Mouse (Mus musculus) c-Kit-negative CD71-positive TER-119-positive erythroid progenitor cells, embryonic 14.5 days (primary cell): ENCODE measurements around the gene Asl.
"Not testable (repeated sequence)": the region's sequence is repeated elsewhere in the genome, so short reads cannot be mapped to it uniquely, and the experiment has no call there.

ENCODE experiments used
- DNase-seq: peaks from one replicate; pipeline ENCODE4 v3.0.0-alpha.2; 2013; ENCODE audit warnings: low read depth, low spot score

The Asl gene

DNA sequence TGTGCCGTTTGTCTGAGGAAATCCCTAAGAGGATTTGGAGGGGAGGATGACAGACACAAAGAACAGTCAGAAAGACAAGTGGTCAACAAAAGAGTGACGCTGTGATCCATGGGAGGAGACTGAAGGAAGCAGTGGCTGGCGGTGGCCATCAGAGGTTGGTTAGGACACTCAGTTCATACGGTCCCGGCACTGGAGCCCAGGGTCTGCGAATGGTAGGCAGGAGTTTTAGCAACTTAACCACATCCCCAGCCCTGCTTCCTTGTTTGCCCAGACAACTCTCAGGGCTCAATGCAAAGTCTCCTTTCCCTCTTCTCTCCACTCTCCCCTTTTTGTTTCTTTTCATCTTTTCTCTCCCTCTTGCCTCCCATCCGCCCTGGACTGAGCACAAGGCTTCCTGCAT is 17.1 kb upstream of the Asl start:
- no peak for DNase-seq

GRCm38 (mm10) chr5:130044201-130044695 is 15.2 kb upstream of the Asl start:
- DNase-seq = no peak

DNA sequence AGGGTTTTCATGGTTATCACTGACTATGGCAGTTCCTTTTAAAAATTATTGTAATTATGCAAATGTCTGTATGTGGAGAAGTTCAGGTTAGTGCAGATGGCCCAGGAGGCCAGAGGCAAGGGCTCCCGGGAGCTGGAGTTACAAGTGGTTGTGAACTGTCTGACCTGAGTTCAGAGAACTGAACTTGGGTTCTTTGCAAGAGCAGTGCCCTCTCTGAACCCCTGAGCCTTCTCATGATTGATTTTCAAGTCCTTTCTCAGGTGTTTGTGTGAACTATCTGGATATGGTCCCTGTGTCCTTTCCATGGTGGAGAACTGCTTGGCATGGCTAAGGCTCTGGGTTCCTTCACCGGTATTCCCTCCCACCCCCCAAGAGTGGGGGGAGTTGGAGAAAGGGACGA is 14.7 kb upstream of the Asl start:
- no peak for DNase-seq

DNA sequence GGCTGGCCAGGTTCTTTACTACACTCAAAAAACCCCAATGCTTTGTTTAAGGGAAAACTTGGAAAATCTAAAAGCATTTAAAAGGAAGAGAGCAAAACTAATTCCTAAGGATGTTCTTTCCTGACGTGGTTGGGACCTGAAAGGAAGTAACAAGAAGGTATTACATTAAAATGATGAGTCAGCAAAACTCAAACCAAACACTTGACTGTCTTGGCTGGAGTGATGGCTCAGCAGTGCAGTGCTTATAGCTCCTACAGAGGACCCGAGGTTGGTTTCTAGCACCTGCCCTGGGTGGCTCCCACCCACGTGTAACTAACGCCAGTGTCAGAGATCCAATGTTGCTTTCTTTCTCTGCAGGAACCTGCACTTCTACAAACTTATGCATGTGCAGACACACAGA is 12.2 kb upstream of the Asl start:
- no peak for DNase-seq

GRCm38 (mm10) chr5:130040797-130041196 is 11.8 kb upstream of the Asl start:
- DNase-seq = no peak

DNA sequence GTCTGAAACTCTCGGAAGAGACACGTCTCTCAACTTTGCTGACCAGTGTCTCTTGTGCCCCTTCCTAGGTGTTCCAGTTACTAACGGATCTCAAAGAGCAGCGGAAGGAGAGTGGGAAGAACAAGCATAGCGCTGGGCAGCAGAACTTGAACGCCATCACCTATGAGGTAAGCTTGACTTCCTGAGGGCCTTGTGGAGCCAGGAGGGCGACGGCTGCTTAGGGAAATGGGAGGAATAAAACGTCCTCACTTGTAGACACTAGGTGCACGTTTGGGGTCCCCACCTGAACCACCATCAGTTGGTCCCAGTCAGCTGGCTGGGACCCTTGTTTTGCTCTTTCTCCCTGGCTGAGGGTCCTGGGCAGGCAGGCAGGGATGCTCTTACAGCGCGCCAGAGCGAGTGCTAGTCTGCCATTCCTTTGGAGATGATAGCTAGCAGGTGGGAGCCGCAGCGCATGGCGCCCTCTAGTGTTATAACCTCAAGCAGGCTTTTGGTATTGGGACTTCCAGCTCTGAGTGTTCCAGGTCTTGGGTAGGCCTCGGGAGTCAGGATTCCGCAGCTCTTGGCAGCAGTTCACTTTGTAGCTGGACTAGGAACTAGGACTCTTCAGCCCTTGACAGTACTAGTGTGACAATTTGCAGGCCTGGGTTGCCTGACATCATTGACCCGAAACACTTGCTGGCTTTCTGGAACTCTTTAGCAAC is 8.9 kb upstream of the Asl start:
- DNase-seq = peak; percentile 40

GRCm38 (mm10) chr5:130036300-130036699 is 7.3 kb upstream of the Asl start:
- DNase-seq = not testable (repeated sequence)

DNA sequence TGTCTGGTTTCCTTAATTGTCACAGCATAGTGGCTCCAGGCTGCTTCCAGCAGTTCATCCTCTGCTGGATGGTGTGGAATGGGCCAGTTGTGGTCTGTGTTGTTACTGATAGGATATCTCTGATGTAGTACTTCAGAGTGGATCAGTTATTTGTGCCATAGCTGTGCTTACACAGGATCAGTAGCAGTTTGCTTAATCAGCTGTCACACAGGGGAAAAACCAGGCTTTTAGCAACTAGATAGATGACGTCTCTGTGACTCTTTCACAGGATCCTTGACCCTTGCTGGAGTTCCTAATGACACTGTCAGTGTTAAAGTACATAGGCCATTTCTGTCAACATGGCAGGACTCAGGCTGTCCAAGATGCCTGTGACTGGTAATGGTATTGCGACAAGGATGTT is 4.8 kb upstream of the Asl start:
- no peak for DNase-seq

GRCm38 (mm10) chr5:130031410-130032390 is 2.7 kb upstream of the Asl start:
- no peak for DNase-seq

- no peak for DNase-seq
Measured at GRCm38 (mm10) chr5:130027696-130028095, 1.4 kb downstream of the Asl start.

DNA sequence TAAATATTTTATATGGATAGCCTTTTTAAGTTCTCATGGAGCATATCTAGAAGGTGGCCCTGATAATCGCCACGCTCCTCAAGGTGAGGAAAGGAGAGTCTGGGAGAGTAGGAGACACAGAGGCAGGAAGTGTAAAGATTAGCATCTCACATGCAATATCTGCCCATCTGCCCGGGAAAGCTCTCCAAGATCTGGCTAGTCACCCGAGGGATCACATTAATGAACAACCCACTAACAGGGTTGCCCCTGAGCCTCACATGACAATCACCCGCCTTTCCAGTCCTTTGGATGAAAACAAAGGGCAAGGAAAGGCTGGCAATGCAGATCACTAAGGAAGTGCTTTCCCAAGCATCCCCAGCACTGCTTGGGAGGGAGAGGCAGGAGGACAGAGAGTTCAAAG is 1.9 kb downstream of the Asl start:
- DNase-seq = no peak

GRCm38 (mm10) chr5:130023767-130024539 is 5.1 kb downstream of the Asl start:
- peak; percentile 81 for DNase-seq

DNA sequence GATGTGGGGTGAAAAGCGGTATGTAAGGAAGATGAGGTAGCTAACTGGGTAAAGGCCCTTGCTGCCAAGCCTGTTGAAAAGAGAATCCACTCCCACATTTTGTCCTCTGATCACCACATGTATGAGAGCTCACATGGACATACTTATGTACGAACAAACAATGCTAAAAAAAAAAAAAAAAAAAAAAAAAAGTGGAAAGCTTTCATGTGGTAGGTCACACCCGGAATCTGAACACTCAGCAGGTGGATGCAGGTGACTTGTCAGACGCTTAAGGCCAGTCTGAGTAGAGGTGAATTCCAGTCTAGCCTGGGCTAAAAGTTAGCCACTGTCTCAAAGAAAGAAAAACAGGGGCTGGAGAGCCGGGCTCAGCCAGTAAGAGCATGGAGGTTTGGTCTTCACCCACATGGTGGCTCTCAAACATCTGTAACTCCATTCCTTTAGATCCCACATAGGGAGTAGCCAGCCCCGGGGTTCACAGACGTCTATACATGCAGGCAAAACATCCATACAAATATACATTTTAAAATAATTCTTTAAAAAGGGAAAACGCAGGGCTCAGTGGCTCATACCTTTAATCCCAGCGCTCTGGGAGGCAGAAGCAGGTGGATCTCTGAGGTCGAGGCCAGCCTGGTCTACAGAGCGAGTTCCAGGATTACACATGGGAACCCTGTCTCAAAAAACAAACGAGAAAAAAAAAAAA is 5.8 kb downstream of the Asl start:
- no peak for DNase-seq

DNA sequence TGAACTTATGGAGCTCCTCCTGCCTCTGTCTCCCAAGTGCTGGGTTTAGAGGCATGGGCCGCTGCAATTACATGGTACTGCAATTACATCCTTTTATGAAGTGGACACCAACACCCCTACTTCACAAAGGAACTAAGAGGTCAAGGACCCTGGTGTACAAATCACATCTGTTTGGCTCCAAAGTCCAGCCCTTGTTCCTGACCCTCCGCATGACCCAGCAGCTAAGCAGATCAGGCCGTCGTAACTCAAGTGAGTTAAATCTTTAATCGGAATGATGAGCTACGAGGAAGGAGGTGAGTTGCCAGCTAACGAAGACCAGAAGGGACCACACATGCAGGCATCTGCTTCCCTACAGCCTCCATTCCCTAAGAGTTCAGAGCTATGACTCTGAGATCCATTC is 6.7 kb downstream of the Asl start:
- no peak for DNase-seq

DNA sequence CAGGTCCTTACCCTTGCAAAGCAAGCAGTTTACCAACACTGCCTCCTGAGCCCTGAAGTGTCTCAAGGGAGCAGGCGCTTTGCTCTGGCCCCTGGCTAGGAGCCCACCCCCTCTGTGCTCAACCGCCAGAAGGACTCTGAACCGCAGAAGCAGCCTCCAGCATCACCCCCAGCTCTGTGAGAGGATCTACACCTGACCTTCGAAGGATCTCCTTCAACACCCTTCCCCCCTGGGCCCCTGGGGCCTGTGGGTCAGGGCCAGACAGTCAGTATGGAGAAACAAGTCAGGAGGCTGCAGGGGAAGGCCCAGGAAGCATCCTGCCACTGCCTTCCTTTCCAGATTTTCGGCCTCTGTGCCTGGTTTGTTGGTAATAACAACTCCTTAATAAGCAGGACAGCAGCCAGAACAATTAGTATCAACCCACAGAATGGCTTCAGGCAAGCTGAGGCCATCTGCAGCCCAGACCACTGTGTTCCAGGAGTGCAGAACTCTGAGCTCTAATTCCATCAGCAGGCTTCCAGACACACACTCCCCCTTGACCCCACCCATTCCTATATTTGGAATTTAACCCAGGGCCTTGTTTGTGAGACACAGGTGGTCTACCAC is 7.6 kb downstream of the Asl start:
- no peak for DNase-seq

- DNase-seq = no peak
Measured at GRCm38 (mm10) chr5:130019461-130019860, 9.6 kb downstream of the Asl start.

GRCm38 (mm10) chr5:130015104-130015503 is 13.9 kb downstream of the Asl start:
- DNase-seq = no peak

GRCm38 (mm10) chr5:130010961-130011360 is 18.1 kb downstream of the Asl start:
- DNase-seq = no peak

DNA sequence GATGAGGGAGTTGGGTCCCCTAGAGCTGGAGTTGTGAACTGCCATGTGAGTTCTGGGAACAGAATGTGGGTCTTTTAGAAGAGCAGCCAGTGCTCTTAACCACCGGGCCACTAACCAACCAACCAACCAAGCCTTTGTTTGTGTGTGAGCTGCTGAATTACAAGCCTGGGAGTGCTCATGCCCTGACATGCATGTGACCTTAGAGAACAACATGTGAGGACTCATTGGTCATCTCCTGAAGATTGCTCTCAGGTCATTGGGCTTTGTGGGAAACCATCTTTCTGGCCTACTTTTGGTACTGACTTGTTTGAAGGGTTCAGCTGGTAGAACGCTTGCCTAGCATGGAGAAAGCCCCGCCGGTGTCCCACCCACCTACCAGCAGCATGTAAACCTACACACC is 19.3 kb downstream of the Asl start:
- no peak for DNase-seq

DNA sequence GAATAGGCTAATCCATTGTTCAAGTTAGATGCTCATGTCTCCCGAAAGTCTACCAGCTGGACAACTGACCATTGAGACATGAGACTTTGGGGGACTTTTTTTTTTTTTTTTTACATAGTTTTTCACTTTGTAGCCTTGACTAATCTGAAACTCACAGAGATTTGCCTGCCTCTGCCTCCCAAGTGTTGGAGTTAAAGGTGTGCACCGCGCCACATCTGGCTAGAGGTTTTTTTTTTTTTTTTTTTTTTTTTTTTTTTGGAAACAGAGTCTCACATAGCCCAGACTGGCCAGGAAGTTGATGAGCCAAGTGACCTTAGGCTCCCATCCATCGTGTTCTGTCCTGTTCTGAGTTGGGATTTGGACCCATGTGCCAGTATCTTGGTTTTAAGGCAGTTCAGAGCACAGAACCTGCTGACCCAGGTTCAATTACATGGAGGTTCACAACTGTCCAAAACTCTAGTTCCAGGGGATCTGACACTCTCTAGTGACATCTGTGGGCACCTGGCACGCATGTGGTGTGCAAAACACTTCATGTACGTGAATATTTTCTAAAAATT is 20.9 kb downstream of the Asl start:
- DNase-seq = no peak

- no peak for DNase-seq
Measured at GRCm38 (mm10) chr5:130007344-130007743, 21.7 kb downstream of the Asl start.
